Mouse (Mus musculus) B cell, adult 2 months (primary cell): ENCODE results near the gene Slc26a10.
"Not testable (repeated sequence)": the region's sequence is repeated elsewhere in the genome, so short reads cannot be mapped to it uniquely, and the experiment has no call there.

Source experiments
- DNase-seq, 2 experiments: peaks; one replicate each; pipeline ENCODE4 v3.0.0; 2022

The Slc26a10 gene

DNA sequence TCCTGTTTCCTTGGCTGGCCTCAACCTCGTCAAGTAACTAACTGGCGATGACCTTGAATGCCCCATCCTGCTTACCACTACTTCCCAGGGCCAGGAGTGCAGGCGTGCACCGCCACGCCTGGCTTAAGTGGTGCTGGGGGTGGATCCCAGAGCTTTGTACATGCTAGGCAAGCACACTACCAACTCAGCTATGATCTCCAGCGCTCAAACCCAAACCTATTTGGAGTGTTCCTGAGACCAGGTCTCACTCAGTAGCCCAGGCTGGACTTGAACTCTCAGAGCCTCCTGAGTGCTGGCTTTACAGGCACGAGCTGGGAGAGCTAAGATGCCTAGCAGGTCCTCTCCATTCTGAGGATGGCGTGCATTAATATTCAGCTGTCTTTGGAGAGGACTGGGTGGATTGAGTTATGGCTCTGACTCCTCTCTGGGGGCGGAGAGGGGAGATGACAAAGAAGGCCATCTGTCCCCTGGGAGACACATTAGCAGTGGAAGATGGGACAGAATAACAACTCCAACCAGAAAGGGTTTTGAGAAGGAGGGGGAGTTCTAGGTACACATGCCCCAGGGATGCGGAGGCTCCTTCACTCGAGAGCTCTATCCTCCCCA, 17.2 kb upstream of the Slc26a10 start:
- DNase-seq, result no peak

DNA sequence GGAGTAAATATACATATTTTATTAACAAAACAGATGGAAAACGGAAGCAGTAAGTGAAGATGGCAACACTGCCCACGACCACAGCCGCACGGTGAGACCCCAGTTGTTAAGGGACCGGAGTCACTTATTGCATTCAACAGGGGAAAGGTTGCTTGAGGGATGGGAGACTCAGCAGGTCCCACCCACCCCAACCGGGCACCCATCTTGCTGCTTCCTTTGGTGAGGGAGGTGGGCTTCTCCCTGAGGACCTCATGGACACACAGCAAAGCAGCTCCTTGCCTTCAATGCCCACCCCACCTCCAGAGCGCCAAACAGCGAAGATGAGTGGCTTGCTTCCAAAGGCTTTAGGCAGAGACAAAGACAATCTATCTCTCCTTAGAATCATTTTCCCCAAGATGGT, 16.7 kb upstream of the Slc26a10 start:
- DNase-seq, result no peak

DNA sequence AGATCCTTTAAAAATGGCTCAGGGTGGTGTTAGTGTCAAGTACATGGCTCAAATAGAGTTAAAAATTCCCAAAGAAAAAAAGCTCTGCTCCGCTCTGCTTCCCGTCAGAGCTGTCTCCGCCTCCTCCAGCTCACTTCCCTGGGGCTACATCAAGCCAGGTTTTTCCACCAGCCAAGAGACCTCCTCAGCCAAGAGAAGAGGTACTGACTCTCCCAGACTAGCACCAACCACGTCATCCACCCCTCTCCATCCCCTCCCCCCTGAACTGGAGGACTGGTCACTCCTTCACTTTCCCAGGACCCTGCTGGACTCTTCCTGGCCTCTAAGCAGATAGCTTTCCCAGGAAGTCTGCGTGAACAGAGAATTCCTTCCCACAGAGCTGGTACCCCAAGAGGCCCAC, 15.9 kb upstream of the Slc26a10 start:
- DNase-seq, result no peak

DNA sequence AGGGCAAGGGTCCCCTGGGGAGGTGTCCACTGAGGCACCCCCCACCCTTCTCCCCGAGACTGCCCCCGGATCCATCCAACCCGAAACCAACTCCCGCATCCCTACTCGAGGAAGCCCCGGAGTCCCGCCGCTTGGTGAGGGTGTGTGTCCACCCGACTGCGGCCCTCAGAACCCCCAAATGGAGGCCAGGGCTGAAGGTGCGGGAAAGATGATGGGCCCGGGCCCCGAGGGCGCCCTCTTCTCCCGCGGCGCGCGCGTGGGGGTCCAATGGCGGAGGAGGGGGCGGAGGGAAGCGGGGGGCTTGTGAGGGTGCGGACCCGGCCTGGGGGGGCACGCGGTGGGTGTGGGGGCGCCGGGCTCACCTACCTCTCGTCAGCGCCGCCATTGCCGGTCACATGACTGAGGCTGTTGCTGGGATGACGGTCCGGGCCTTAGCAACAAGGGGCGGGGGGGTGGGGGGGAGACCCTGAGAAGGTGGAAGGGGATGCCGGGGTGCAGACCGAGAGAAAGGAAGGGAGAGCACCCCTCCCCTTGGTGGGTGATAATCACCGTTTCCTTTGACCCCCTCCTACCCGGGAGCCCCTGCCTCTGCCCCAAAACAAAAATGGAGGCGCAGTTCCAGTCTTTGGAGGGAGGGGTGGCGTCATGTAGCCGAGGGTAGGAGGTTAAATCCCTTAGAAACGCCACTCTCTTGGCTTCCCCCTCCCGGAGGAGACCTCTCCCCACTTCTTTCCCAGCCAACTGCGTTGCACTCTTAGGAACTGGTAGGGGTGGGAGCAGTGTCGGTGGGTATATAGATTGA, 15.1 kb upstream of the Slc26a10 start, which contains the start of gene Dtx3:
Gene Dtx3, minus strand, starts transcription at position 401 of the 802 bp plus-strand sequence.
- peak; percentile 45 to 50 for DNase-seq

DNA sequence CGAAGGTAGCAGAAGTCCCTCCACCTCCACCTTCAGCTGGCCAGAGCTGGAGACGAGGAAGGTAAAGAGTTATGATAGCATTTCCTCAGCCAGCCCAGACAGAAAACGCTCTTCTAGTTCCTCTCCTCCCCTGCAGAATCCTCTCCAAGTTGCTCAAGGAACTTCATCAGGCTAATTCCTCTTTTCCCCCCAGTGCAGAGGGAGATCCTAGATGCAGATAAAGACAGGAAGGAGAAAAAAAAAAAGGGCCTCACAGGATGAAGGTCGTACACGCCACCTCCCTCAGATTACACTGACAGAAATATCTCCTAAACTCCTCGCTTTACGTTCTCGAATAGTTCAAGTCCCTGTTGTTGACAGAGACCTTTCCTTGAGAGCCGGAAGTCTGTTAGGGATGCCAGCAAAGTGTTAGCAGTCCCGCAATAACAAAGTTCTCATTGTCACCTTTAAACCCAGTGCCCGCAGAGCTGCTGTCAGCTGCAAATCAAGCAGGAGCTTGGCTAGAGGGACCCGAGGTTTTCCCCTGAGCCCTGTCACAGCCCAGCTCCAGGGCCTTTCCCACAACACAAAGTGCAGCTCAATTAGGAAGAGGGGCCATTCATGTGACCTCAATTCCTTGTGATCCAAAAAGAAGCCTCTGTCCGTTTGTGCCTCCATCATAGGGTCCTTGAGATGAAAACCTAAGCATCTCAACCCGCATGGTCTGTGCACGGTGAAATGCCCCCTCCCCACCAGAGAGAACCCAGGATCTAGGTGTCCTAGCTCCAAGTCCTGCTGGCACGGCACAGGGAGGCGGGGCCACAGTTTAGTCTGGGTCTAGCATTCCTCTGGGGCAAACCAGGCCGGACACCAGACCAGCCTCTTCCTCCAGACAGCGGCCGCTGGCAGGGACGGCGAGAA, 14.2 kb upstream of the Slc26a10 start:
- peak in 1 of 2 experiments; percentile 26 for DNase-seq

DNA sequence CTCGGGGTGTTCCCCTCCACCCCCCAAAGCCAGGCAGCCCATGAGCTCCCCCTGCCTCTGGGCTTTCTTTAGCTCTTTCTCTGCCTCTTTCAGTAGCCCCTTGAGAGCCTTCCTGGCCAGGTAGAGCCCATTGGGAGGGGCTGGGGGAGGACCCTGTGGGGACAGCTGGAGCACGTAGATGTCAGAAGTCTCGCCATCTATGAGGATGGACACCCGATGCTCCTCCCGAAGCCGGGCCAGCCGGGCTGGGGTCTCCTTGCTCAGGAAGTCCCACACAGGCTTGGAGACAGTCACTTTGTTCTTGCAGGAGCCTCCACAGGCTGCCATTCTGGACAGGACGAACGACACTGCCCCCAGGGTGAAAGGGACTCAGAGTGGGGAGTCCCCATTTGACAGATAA, 12.6 kb upstream of the Slc26a10 start:
- peak in 1 of 2 experiments; percentile 3 for DNase-seq

DNA sequence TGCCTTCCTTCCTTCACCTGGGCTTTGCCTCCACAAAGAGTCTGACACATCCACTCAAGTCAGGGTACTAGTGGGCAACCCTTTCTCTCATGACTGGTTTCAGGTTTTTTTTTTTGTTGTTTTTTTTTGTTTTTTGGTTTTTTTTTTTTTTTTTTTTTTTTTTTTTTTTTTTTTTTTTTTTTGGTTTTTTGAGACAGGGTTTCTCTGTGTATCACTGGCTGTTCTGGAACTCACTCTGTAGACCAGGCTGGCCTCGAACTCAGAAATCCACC, 11.5 kb upstream of the Slc26a10 start:
- not testable (repeated sequence) for DNase-seq

DNA sequence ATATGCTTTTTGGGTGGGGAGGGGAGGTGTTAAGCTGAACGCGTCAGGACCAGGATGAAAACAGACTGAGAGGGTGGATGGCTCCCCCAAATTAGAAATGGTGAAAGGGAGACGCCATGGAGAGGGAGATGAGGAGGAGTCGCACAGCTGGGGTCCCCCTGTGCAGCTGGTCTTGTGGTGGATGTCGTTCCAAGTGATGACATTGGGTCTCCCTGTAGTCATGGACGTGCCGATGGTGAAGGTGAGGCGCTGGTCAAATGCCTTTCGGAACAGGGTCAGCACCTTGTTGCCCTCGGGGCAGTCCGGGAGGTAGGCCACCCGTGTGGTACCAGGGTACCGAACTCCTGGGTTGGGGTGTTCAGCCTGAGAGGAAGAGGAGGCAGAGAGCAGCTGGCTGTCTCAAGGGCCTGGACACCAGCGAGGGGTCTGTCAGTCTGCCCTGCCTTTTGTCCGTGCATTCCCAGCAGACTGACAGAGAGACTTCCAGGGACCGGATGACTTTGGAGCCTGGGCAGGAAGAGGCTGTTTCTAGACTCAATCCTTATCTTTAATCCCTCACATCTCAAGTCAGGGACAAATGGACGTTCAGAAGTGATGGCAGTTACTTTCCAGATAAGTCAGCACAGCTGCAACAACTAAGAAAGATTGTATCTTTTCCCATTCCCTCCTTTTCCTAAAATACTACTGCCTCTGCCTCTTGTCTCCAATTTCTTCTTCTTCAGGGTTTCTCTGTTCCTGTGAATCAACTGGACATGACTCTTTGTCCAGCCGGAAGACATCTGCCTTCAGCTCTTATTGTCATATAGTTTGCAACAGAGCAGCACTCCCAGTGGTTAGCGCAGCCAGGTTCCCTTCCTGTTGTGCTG, 11.0 kb upstream of the Slc26a10 start:
- DNase-seq, result no peak

DNA sequence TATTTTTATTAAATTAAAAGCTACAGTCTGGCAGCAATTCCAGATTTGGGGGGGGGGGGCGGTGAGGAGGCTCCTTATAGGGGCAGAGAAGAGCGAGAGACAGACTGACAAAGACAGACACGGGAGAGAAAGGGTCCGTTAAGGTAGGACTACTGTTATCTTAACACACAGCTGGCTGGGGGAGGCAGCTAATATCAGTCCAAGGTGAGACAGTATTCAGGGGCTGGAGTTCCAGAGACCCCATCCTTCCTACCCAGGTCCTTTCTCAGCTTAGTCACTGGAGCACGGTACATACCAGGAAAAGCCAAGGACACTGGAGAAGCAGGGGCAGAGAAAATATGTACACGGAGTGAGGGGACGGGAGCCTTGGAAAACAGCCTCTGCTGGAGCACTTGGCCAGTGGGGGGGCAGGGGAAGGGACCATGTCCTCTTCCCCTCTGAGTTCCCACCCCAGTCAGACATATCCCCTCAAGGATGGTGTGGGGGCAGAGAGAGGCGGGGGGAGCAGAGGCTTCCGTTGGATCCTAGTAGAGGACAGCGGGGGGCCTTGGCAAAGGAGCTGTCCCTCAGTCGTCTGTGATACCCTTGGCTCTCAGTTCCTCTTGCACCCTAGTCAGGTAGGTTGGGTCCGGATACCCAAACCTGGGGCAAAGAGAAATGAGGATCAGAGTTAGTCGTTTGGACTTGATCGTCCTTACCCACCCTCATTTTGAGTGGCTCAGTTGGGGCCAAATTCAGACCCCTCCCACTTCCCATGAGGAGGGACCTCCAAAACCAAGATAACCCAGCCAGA, 10.1 kb upstream of the Slc26a10 start:
- DNase-seq, result no peak

DNA sequence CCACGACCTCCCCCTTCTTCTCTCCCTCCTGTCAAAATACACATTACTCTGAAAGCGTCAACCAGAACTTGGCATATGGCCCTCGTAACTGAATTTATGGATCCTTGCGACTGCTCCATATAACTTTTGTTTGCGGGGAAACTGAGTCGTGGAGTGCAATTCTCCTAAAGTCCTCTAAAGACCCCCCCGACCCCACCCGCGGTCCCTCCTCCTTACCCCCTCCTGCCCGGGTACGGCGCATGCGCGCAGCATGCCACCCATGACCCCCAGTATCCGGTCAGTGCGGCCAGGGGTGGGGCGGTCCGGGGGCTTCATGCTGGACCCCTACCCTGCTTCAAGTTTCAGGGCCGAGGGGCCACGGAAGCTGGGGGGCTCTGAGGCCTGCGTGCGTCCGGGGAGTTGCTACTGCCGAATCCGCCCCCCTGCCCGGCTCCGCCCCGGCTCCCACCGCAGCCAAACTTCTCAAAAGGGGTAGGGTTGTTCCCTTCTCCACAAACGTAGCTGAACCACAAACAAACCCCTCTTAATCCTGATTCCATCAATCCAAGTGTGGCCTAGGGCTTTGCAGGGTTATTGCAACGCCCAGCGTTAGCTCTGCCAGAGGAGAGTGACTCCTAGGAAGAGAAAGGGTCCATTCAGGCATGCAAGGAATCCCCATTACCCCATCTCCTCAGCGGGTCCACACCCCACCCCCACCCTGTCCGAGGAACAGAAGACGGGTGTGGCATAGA, 9.4 kb upstream of the Slc26a10 start, which contains the start of gene Arhgef25:
Gene Arhgef25, minus strand, starts transcription at position 433 of the 731 bp plus-strand sequence.
- peak; percentile 5 to 19 for DNase-seq

DNA sequence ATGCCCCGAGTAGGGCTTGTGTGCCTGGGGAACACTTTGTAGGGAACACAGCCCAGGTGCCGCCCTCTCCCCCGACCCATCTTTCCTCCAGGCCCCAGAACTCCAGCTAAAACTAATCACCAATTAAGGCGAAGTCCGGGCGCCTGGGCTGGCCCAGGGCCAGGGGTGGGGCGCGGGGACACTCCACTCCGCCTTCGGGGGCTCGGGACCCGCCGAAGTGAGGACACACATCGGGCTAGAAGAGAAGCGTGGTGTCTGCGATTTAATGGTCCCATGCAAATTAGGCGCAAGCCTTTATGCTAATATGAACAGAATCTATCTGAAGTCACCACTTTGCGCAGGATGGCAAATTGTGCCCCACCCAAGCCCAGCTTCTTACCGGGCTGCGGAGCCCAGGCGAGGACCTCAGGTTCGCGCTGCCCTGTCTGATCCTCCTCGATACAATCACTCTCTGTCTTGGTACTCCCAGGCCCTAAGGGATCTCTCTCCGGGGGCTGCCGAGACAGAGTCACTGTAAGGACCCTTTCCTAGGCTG, 8.7 kb upstream of the Slc26a10 start:
- DNase-seq, result peak; percentile 53 to 59

DNA sequence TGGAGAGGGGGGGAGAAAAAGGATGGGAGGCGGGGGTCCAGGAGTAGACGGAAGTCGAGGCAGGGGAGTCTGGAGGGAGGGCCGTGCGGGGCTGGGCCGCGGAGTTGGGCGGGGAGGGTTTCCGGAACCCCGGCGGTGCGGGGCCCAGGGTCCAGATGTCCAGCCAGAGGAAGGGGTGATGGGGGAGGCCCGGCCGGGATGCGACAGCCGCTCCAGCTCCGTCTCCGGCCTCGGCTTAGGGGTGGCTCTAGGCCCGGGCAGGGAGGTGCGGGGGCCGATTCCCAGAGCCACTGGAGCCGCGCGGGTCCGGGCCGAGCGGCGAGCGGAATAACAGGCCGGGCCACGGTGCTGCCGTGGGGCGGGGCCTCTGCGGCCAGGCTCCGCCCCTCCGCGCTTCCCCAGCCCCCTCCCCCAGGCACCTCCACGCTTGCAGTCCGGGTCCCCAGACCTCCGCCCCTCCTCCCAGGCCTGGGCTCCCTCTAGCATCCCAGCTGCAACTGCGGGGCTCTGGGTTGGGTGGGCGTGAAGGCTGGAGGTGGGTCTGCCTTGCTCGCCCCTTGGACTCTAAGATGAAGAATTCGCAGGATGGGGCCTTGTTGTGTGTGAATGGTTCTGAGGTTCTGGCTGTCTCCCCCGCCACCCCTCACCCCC, 8.1 kb upstream of the Slc26a10 start:
- peak; percentile 10 to 38 for DNase-seq

DNA sequence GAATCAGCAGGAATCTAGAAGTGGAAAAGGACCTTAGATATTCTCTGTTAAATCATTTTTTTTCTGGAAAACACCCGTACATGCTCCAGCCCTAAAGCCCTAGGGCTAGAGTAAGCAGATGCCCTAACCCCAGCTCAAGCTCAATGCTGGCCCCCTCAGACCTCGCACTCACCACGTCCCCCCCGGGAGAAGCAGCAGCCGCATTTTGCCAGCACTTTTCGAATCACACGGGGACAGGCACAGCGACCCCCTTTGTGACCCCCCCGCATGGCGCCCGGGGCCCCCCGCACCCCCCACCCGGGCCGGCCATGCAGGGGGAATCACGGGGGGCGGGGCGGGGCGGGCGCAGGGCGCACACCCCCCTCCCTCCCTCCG, 7.6 kb upstream of the Slc26a10 start:
- DNase-seq, result no peak

DNA sequence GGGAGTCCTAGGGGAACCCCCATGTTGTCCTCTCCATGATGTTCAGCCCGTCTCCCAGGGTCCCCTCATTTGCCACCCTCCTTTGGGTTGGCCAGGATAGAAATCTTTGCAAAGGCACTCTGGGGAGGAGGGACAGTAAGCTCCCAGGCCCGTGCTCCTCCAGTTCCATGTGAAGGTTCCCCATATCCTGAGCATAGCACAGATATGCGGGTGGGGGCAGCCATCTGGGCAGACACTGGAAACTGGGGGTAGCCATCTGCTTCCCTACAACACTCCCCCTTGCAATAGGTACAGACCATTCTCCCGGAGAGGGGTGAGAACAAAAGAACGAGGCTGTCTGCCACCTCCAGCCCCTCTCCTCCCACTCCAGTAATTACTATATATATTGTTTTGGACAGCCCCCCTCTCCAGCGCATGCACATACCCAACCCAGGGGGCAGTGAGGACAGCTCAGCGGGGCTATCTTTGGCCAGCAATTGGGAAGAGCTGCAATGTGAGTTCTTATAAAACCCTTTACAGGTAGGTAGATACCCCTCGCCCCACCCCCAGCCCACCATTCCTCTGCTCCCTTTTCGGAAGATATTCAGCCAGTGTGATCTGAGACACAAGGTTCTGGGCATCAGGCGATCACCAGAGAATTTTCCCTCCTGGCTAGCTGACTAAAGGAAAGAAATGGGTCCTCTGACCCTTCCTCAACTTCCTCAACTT, 7.1 kb upstream of the Slc26a10 start:
- peak in 1 of 2 experiments; percentile 5 for DNase-seq

DNA sequence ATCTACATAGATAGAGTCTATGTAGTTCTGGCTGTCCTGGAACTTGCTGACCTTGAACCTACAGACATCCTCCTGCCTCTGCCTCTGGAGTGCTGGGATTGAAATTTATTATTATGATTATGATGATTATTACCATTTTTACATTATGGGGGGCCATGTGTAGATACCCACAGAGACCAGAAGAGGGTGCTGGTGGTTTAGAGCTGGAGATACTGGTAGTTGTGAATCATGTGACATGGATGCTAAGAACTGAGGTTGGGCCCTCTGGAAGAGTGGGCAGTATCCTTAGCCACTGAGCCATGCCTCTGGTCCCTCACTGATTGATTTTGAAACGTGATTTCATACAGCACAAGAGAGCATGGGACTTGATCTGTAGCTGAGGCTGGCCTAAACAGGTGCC, 6.0 kb upstream of the Slc26a10 start:
- DNase-seq, result peak in 1 of 2 experiments; percentile 22

DNA sequence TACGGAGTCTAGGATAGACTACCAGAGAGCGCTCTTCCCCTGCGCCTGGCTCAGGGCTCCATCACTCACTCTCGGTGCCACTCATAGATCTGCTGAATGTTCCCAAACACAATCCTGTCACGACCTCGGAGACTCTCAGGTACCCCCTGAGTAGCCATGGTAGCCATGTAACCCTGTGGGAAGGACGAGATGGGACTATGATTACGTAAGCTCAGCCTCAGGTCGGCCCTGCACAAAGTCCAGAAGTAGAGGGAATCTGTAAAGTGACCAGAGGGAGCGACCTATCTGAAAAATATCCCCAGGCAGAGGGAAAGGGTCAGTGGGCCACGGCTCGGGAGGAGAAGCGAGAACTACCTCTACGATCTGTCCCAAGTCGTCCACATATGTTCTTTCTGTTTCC, 5.1 kb upstream of the Slc26a10 start:
- peak in 1 of 2 experiments; percentile 2 for DNase-seq

DNA sequence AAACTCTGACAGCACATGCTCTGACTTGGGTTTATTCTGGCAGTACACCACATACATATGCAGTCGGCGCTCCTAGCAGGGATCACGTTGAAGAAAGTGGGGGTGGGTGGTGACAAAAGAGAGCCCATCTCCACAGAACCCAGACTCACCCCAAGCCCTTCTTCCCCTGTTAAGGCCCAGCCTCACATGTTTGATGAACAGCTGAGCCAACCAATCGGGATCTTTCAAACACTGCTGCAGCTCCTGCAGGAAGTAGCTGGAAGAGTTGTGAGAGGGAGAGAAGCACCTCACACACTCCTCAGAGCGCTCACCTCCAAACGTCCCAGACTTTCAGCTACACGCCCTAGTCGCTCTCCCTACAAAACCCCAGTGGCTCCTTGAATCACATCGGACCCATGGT, 4.7 kb upstream of the Slc26a10 start:
- DNase-seq, result peak in 1 of 2 experiments; percentile 2

DNA sequence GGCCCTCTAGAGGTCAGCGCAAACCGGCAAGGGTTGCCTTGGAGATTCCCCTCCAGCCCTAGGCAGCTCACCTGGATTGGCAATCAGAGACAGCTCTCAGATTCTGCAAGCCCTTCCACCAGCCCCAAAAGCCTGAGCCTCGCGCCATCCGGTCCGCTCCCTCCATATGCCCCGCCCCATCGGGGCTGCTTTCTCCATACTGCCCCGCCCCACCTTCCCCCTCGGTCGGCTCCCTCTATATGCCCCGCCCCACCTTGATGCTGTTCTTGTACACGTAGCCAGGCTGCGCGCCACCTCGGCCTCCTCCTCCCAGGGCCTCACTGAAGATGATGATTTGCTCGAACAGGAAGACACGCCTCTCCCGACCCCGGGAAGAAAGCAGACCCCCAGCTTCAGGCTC, 3.3 kb upstream of the Slc26a10 start:
- no peak for DNase-seq

DNA sequence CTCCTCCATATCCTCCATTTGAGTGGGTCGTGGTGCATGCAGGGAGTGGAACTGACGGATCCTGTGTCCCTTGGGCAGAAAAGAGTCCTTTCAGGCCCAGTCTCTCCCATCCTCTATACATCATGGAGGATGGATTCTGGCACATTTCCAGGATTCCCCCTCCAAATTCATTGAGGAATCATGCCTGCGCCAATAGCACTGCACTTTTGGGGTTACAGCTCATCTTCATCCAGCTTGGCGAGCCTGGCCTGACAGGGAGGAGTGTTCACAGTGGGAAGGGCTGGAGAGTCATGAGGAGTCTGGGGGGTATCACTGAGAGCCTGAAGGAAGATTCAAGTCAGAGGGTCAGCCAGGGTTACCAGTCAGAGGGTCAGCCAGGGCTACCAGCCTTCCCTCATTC, 2.2 kb upstream of the Slc26a10 start:
- DNase-seq, result no peak
